Mouse (Mus musculus) erythroid progenitor cell, adult 5-6 weeks (primary cell): ENCODE data around the gene Gm20388. TPM values are rescaled to one million over a fixed set of nuclear protein-coding genes. Genes with fewer than 3 reads are reported as not detected.
A peak's percentile ranks its signal among the peaks of the same experiment; 100 is the strongest.

Experiments
- ATAC-seq: replicated peaks from 2 replicates; pipeline ENCODE4 v1.8.0; 2016; ENCODE audit warnings: moderate number of reproducible peaks, mild to moderate bottlenecking, moderate TSS enrichment, inconsistent platforms; ENCODE audit not compliant: poor library complexity, low FRiP score, severe bottlenecking
- total RNA-seq, 2 experiments: library from RNA; stranded (forward) in 1 of 2; stranded (reverse) in 1 of 2; fragments of 150-400 nt in 1 of 2; fragments of 186-747, 209-891 nt in 1 of 2; gene quantifications; 2 replicates each; pipeline versions ENCODE4 v1.2.3 to v1.2.4; 2015 to 2017; ENCODE audit warnings: low replicate concordance in 2 of 2

The Gm20388 gene
- total RNA-seq, 2 experiments from 2014 or later, result 4.2 TPM; not detected in 1

DNA sequence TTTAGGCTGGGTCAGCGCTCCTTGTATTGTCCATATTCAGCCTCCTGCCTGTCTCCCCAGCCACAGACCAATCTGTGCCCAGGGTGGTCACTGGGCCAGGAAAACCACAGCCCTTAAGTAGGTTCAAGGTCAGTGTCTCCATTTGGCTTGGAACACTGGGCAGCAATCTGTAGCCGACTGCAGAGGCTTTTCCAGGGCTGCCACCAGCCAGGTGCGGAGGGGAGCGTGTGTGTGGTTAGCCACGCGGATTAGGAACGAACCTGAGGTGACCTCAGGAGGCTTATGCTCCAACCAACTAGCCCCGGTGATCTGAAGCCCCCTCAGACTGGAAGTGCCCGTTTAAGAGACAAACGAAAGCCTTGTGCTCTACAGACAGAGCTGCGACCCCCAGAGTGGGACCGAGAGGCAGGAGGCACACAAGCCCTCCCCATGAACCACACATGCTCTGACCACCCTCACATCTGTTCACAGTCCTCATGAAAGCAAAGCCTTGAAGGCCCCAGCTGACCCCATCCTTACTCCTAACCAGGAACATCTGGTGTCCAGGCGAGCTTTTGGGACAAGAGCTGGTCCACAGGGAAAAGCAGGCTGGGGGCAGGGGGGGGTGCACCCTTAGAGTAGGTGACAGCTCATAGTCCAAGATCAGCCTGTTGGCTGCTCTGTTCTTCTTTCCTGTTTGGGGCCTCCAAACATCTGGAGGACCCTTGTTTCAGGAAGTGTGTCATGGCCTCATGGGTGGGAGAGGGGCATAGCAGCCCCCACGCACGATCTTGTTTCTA, 2737.7 kb downstream of the Gm20388 start:
- ATAC-seq, result no peak

DNA sequence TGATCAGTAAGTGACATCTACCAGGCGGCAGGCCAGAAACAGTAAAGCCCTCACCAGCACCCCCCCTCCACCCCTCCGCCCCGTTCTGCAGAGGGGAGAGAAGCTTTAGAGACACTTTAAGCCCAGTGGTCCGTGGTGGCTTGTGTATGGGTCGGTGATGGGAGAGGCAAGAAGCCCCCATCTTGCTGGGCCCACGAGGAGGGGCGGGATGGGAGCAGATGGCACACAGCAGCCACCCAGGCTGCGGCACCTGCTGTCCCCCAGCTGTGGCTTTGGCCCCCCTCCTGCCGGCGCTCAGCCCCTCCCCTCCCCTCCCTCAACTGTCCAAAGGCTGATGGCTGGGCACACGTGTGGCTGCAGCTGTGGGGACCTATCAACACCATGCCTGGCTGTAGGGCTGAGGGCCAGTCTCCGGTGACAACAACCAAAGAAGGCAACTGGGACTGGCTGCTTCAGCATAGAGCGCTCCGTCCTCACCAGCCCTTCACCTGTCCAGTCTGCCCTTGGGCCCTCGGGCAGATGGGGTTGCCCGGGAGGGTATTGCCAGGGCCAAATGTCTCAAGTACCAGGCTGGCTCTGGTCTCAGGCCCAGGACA, 2740.8 kb downstream of the Gm20388 start:
- no peak for ATAC-seq

DNA sequence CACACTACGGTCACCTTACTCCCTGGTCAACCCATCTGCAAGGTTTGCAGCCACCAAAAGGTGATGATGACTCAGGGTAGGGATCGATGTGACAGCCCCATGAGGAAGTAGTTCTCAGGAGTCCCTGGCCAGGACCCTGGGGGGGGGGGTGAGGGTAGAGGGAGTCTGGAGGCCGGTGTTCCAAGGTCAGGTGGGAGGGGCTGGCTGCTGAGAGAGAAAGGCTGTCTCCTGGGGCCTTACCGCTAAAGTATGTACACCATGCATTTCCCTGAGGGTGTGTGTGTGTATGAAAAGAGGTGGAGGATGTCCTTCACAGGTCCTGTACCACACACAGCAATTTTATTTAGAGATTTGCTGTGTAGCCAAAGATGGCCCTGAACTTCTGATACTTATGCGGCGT, 2742.0 kb downstream of the Gm20388 start:
- no peak for ATAC-seq

GRCm38 (mm10) chr8:122654768-122655167, 2744.1 kb downstream of the Gm20388 start:
- no peak for ATAC-seq

DNA sequence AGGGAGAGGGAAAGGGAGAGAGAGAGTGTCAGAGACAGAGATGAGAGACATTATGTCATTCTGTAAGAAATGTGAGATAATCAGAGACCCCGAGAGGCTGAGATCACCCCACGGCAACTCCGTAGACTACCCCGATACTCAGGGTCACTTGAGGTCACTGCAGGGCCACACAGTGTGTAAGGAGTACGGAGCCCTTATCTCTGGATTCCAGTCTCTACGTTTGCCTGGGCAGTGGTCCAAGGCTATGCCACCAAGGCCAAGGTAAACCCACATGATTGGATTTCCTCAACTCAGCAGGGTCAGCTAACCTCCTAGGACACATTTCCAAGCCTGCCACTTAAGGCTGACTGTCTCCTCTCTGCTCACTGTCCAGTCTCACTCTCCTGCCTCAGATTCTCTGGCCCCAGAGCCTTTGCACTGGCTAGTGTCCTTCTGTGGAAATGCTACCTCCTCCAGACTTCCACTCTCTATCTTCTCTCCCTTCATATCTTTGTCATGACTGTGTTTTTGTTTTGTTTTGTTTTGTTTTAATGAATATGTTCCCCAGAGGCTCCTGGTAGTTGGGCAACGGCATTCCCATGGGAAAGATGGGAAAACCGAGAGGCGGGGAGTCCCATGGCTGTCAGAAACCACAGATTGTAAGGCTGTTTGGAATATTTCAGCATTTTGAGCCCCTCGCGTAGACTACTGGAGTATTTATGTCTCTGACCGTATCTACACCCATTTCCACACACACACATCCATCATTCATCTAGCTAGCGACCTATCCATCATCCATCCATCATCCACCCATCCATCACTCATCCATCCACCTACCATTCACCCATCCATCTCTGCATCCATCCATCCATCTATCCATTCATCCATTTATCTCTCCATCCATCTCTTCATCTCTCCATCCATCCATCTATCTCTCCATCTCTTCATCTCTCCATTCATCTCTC, 2745.7 kb downstream of the Gm20388 start:
- ATAC-seq, result peak; percentile 79

GRCm38 (mm10) chr8:122658149-122658806, 2747.6 kb downstream of the Gm20388 start:
- ATAC-seq, result no peak

GRCm38 (mm10) chr8:122658807-122659160, 2748.1 kb downstream of the Gm20388 start:
- ATAC-seq, result no peak

GRCm38 (mm10) chr8:122660022-122660421, 2749.4 kb downstream of the Gm20388 start:
- ATAC-seq, result 0 out of 2 replicates have a peak, but pooled peaks have one; percentile 33

GRCm38 (mm10) chr8:122661138-122661537, 2750.5 kb downstream of the Gm20388 start:
- no peak for ATAC-seq

- ATAC-seq, result no peak
Measured at GRCm38 (mm10) chr8:122661894-122662293, 2751.3 kb downstream of the Gm20388 start.

GRCm38 (mm10) chr8:122663106-122663505, 2752.5 kb downstream of the Gm20388 start:
- no peak for ATAC-seq

GRCm38 (mm10) chr8:122663670-122664069, 2753.0 kb downstream of the Gm20388 start:
- ATAC-seq, result no peak

DNA sequence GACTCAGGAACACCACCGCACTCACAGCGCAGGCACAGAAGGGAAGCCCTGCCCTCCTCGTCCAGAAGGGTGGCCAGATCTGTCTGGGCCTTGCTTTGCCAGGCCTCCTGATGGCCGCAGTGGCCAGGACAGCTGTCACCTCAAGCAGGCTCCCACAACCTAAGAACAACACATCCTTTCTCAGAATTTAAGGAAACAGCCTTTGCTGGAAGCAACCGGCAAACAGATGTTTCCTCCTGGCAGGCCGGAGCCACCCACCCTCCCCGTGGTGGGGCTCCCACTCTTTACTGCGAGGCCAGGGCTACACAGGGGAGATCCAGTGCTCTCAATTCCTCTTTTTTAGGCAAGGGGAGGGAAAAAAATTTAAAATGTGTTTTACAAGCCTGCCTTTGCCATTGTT, 2754.6 kb downstream of the Gm20388 start:
- no peak for ATAC-seq

GRCm38 (mm10) chr8:122665667-122666316, 2755.2 kb downstream of the Gm20388 start:
- ATAC-seq, result no peak

DNA sequence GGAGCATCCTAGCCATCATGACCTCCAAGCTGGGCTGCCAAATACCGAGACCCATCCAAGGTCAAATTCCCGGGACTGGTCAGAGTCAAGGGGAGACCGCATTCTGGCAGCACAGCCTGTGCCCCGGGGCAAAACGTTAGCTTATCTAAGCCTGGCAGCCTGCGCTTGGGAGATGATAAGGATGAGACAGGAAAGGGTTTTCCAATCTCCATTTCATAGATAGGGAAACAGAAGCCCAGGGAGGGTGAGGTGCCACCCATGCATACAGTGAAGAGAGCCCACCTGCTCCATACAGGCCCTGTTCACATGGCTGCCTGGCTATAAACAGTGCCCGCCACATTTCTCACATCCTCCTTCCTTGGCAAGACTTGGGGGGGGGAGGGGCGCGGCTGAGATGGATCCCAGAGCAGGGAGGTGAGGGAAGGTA, 2755.7 kb downstream of the Gm20388 start:
- ATAC-seq, result peak; percentile 80

GRCm38 (mm10) chr8:122666827-122667226, 2756.2 kb downstream of the Gm20388 start:
- ATAC-seq, result peak; percentile 32

- no peak for ATAC-seq
Measured at GRCm38 (mm10) chr8:122667854-122668253, 2757.2 kb downstream of the Gm20388 start.

DNA sequence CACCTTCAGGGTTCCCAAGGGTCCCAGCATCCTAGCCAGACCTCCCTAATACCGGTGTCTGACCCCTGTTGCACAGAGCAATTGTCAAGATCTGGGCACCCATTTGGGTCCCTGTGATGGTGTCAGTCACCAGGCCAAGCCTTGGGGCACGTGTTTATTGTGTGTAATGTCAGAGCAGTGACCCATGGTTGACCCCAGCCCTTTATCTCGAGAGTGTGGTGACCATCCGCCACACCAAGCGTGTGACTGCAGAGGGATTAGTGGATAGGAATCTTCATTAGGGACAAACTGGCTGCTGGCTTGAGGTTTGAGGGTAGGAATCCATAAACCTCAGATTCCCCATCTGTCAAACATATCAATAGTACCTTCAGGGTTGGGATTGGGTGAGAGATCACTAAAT, 2758.7 kb downstream of the Gm20388 start:
- no peak for ATAC-seq

- no peak for ATAC-seq
Measured at GRCm38 (mm10) chr8:122670001-122670400, 2759.4 kb downstream of the Gm20388 start.
